Mouse (Mus musculus) ES-CJ7 (cell line): Measurements from ENCODE around the gene Ropn1l.

Experiments
- DNase-seq: peaks from one replicate; pipeline ENCODE4 v3.0.0; 2011; ENCODE audit warnings: low read depth, low spot score

The Ropn1l gene

GRCm38 (mm10) chr15:31447121-31447520, 6.4 kb downstream of the Ropn1l start:
- peak; percentile 66 for DNase-seq

- DNase-seq: no peak
Measured at GRCm38 (mm10) chr15:31442698-31443097, 10.8 kb downstream of the Ropn1l start.

- DNase-seq: no peak
Measured at GRCm38 (mm10) chr15:31441996-31442395, 11.5 kb downstream of the Ropn1l start.

GRCm38 (mm10) chr15:31436811-31437210, 16.7 kb downstream of the Ropn1l start:
- no peak for DNase-seq

GRCm38 (mm10) chr15:31436083-31436482, 17.5 kb downstream of the Ropn1l start:
- no peak for DNase-seq

GRCm38 (mm10) chr15:31433768-31434167, 19.8 kb downstream of the Ropn1l start:
- DNase-seq: no peak

GRCm38 (mm10) chr15:31431847-31432246, 21.7 kb downstream of the Ropn1l start:
- DNase-seq: no peak

- no peak for DNase-seq
Measured at GRCm38 (mm10) chr15:31430014-31430413, 23.5 kb downstream of the Ropn1l start.

- DNase-seq: no peak
Measured at GRCm38 (mm10) chr15:31429429-31429828, 24.1 kb downstream of the Ropn1l start.

GRCm38 (mm10) chr15:31428571-31428970, 25.0 kb downstream of the Ropn1l start:
- no peak for DNase-seq

GRCm38 (mm10) chr15:31427390-31427789, 26.1 kb downstream of the Ropn1l start:
- DNase-seq: no peak

GRCm38 (mm10) chr15:31426066-31426706, 27.4 kb downstream of the Ropn1l start:
- DNase-seq: no peak

- no peak for DNase-seq
Measured at GRCm38 (mm10) chr15:31422649-31423369, 30.7 kb downstream of the Ropn1l start.

GRCm38 (mm10) chr15:31419037-31419436, 34.5 kb downstream of the Ropn1l start:
- peak; percentile 86 for DNase-seq

GRCm38 (mm10) chr15:31418686-31419024, 34.9 kb downstream of the Ropn1l start:
- DNase-seq: no peak

- DNase-seq: peak; percentile 66
Measured at GRCm38 (mm10) chr15:31417796-31418685, 35.5 kb downstream of the Ropn1l start.

- DNase-seq: peak; percentile 49
Measured at GRCm38 (mm10) chr15:31417409-31417795, 36.1 kb downstream of the Ropn1l start.

GRCm38 (mm10) chr15:31415181-31415580, 38.4 kb downstream of the Ropn1l start:
- DNase-seq: peak; percentile 32

GRCm38 (mm10) chr15:31414179-31414898, 39.2 kb downstream of the Ropn1l start:
- DNase-seq: peak; percentile 54

- DNase-seq: peak; percentile 41
Measured at GRCm38 (mm10) chr15:31413662-31414061, 39.9 kb downstream of the Ropn1l start.

- DNase-seq: peak; percentile 88
Measured at GRCm38 (mm10) chr15:31412933-31413332, 40.6 kb downstream of the Ropn1l start.

GRCm38 (mm10) chr15:31412436-31412835, 41.1 kb downstream of the Ropn1l start:
- DNase-seq: no peak
